Mouse (Mus musculus) limb, embryonic 11.5 days (tissue): ENCODE results near the gene Ky. TPM values are rescaled to one million over a fixed set of nuclear protein-coding genes. Genes with fewer than 3 reads are reported as not detected.

Source experiments
- ATAC-seq: fragments of 200-750 bp; cut with Nextera tagmentation; 2 replicates; pipeline ENCODE4 v1.8.0; 2017; ENCODE audit warnings: low read depth; ENCODE audit not compliant: insufficient number of reproducible peaks, low FRiP score, low TSS enrichment
- DNase-seq: peaks from one replicate; pipeline ENCODE4 v3.0.0-alpha.2; 2015; ENCODE audit warnings: low spot score
- H3K27ac ChIP-seq: fragments of 300-500 bp; sonication (generic); replicated peaks from 2 replicates; pipeline ENCODE4 v1.5.1; 2014; ENCODE audit warnings: low read depth, mild to moderate bottlenecking, low read length
- H3K27me3 ChIP-seq: fragments of 300-500 bp; sonication (generic); 2 replicates; pipeline ENCODE4 v1.6.1; 2014; ENCODE audit warnings: mild to moderate bottlenecking, low read length, mixed read lengths; ENCODE audit not compliant: control insufficient read depth, insufficient read depth
- H3K36me3 ChIP-seq: fragments of 300-500 bp; sonication (generic); 2 replicates; pipeline ENCODE4 v1.6.1; 2014; ENCODE audit warnings: mild to moderate bottlenecking, low read length, moderate library complexity, mixed read lengths; ENCODE audit not compliant: control insufficient read depth, insufficient read depth
- H3K4me1 ChIP-seq: fragments of 300-500 bp; sonication (generic); 2 replicates; pipeline ENCODE4 v1.6.1; 2014; ENCODE audit warnings: low read length, mixed read lengths; ENCODE audit not compliant: control insufficient read depth, insufficient read depth
- H3K4me2 ChIP-seq: fragments of 300-500 bp; sonication (generic); 2 replicates; pipeline ENCODE4 v1.6.1; 2014; ENCODE audit warnings: low read depth, mild to moderate bottlenecking, moderate library complexity; ENCODE audit not compliant: severe bottlenecking
- H3K4me3 ChIP-seq: fragments of 300-500 bp; sonication (generic); 2 replicates; pipeline ENCODE4 v1.5.1; 2014; ENCODE audit warnings: low read depth, low read length
- H3K9ac ChIP-seq: fragments of 300-500 bp; sonication (generic); 2 replicates; pipeline ENCODE4 v1.6.1; 2014; ENCODE audit warnings: mild to moderate bottlenecking, low read length
- H3K9me3 ChIP-seq: fragments of 300-500 bp; sonication (generic); 2 replicates; pipeline ENCODE4 v1.6.1; 2016; ENCODE audit warnings: low read length; ENCODE audit not compliant: control insufficient read depth
- WGBS: fragments of 180-500 bp; shearing (Covaris S2); extraction: QIAGEN DNeasy Blood & Tissue Kit; methylation state at CpG from one replicate; pipeline ENCODE4 v1.1.7; 2014; 5-methylcytosine and 5-hydroxymethylcytosine counted together
- polyA plus RNA-seq: library from polyadenylated mRNA; unstranded; fragments of >200 nt; fragmentation: Nextera tagmentation; extraction: Ambion mirVana; gene quantifications from 2 replicates; pipeline ENCODE4 v1.2.1, GENCODE M21; 2014

Ky gene
- polyA plus RNA-seq, 1 experiment from 2014 or later = 0.23 TPM

- 49% methylated on average over 20 of the region's 20 CpGs for WGBS
- H3K9ac ChIP-seq = no peak overlapping the region
- no peaks in the 10 kb centered on the region for H3K9me3 ChIP-seq
- H3K4me1 ChIP-seq = peaks cover 7% of the 10 kb centered on the region
- no peak overlapping the region for H3K4me3 ChIP-seq
- ATAC-seq (no peak), DNase-seq (no peak)
- no peak overlapping the region for H3K4me2 ChIP-seq
- no peak overlapping the region for H3K27ac ChIP-seq
- no peaks in the 10 kb centered on the region for H3K36me3 ChIP-seq
- H3K27me3 ChIP-seq = peaks cover 18% of the 10 kb centered on the region; the same call in 1 of the 2 replicates
Measured at GRCm38 (mm10) chr9:102546256-102547027, 40.9 kb downstream of the Ky start.

- no peak overlapping the region for H3K27ac ChIP-seq
- no peak overlapping the region for H3K9ac ChIP-seq
- peaks cover 7% of the 10 kb centered on the region for H3K4me1 ChIP-seq
- H3K9me3 ChIP-seq = no peaks in the 10 kb centered on the region
- DNase-seq (no peak), ATAC-seq (no peak)
- H3K4me2 ChIP-seq = no peak overlapping the region
- H3K36me3 ChIP-seq = no peaks in the 10 kb centered on the region
- H3K4me3 ChIP-seq = no peak overlapping the region
- H3K27me3 ChIP-seq = peaks cover 18% of the 10 kb centered on the region; the same call in 1 of the 2 replicates
- 41% methylated on average over 7 of the region's 7 CpGs for WGBS
Measured at GRCm38 (mm10) chr9:102547028-102547354, 41.4 kb downstream of the Ky start.

DNA sequence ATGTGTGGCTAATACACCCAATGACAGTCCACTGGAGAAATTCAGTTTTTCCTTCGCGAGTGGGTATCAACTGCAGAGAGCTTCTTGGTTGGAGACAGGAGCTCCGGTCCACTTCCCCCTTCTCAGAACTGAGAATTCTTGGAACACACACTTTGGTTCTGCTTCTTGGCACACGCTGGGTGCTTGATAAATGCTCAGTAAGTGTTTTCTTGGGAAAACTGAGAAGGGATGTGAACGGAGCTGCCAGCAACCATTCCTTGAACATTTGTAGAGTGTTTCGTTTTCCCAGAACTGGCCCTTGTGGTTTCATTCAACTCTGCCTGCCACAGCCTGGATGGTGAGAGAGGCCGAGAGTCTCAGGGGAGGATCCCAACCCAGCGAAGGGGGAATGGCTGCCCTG lies 43.7 kb downstream of the Ky start:
- Histone ChIP-seq H3K4me3 (no peak overlapping the region), H3K36me3 (no peaks in the 10 kb centered on the region), H3K27ac (no peak overlapping the region), H3K27me3 (peaks cover 15% of the 10 kb centered on the region; the same call in 1 of the 2 replicates), H3K9me3 (no peaks in the 10 kb centered on the region), H3K9ac (no peak overlapping the region), H3K4me1 (peaks cover 7% of the 10 kb centered on the region), H3K4me2 (no peak overlapping the region)
- DNase-seq (no peak), ATAC-seq (no peak)
- WGBS = 92% methylated on average over 8 of the region's 8 CpGs

- Histone ChIP-seq H3K9ac (no peak overlapping the region), H3K4me2 (no peak overlapping the region), H3K4me3 (no peak overlapping the region), H3K4me1 (no peaks in the 10 kb centered on the region), H3K27ac (no peak overlapping the region), H3K36me3 (no peaks in the 10 kb centered on the region), H3K9me3 (no peaks in the 10 kb centered on the region), H3K27me3 (peaks cover 8% of the 10 kb centered on the region; the same call in 1 of the 2 replicates)
- 72% methylated on average over 10 of the region's 10 CpGs for WGBS
- ATAC-seq (no peak), DNase-seq (no peak)
Measured at GRCm38 (mm10) chr9:102551771-102552170, 46.2 kb downstream of the Ky start.

GRCm38 (mm10) chr9:102553781-102554180 lies 48.2 kb downstream of the Ky start:
- 87% methylated on average over 3 of the region's 3 CpGs for WGBS
- H3K27me3 ChIP-seq = no peaks in the 10 kb centered on the region

DNA sequence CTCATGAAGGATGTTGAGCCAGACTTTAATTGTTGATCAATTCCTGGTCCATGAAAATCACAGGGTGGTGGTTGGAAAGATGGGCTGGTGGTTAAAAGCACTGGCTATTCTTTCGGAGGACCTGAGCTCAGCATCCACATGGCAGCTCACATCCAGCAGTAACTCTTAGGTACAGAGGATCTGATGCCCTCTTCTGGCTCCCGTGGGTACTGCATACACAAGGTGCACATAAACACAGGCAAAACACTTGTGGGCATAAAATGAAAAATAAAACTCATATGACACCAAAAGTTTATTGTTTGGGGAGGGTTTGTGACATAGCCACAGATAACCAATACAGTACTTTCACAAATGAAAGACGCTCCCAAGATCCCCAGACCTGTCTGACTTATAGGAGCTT lies 52.9 kb downstream of the Ky start:
- 95% methylated on average over 3 of the region's 3 CpGs for WGBS
- ATAC-seq (no peak), DNase-seq (no peak)
- H3K9ac ChIP-seq = no peak overlapping the region
- H3K27me3 ChIP-seq = no peaks in the 10 kb centered on the region
- no peaks in the 10 kb centered on the region for H3K4me1 ChIP-seq
- H3K4me3 ChIP-seq = no peak overlapping the region
- no peak overlapping the region for H3K4me2 ChIP-seq
- H3K36me3 ChIP-seq = no peaks in the 10 kb centered on the region
- H3K27ac ChIP-seq = no peak overlapping the region
- no peaks in the 10 kb centered on the region for H3K9me3 ChIP-seq

More at GRCm38 (mm10) chr9:102553781-102554180, 48.2 kb downstream of the Ky start:
- Histone ChIP-seq H3K4me2 (no peak overlapping the region), H3K27ac (no peak overlapping the region), H3K4me3 (no peak overlapping the region), H3K9me3 (no peaks in the 10 kb centered on the region), H3K4me1 (no peaks in the 10 kb centered on the region), H3K9ac (no peak overlapping the region), H3K36me3 (no peaks in the 10 kb centered on the region)
- DNase-seq (no peak), ATAC-seq (no peak)

- H3K36me3 ChIP-seq = no peaks in the 10 kb centered on the region
- H3K9me3 ChIP-seq = no peaks in the 10 kb centered on the region
- no peak overlapping the region for H3K27ac ChIP-seq
- H3K4me1 ChIP-seq = no peaks in the 10 kb centered on the region
- WGBS = 79% methylated on average over 5 of the region's 5 CpGs
- no peak overlapping the region for H3K4me3 ChIP-seq
- no peak for ATAC-seq
- H3K27me3 ChIP-seq = no peaks in the 10 kb centered on the region
- no peak overlapping the region for H3K4me2 ChIP-seq
- no peak overlapping the region for H3K9ac ChIP-seq
- no peak for DNase-seq
Measured at GRCm38 (mm10) chr9:102572888-102573287, 67.3 kb downstream of the Ky start.

GRCm38 (mm10) chr9:102577480-102577879 lies 71.9 kb downstream of the Ky start:
- H3K4me2 ChIP-seq = no peak overlapping the region
- H3K27me3 ChIP-seq = no peaks in the 10 kb centered on the region
- H3K9ac ChIP-seq = no peak overlapping the region
- H3K9me3 ChIP-seq = no peaks in the 10 kb centered on the region
- H3K4me3 ChIP-seq = no peak overlapping the region
- no peaks in the 10 kb centered on the region for H3K4me1 ChIP-seq
- no peaks in the 10 kb centered on the region for H3K36me3 ChIP-seq
- WGBS = 63% methylated on average over 5 of the region's 5 CpGs
- DNase-seq = no peak
- no peak for ATAC-seq
- no peak overlapping the region for H3K27ac ChIP-seq
